Mouse (Mus musculus) hindbrain, embryonic 11.5 days (tissue): ENCODE data around the gene Epo. TPM values are rescaled to one million over a fixed set of nuclear protein-coding genes. Genes with fewer than 3 reads are reported as not detected.
A peak's percentile ranks its signal among the peaks of the same experiment; 100 is the strongest.

Source experiments
- ATAC-seq: fragments of 200-750 bp; cut with Nextera tagmentation; 2 replicates; pipeline ENCODE4 v1.8.0; 2017; ENCODE audit warnings: mild to moderate bottlenecking, moderate TSS enrichment, moderate library complexity; ENCODE audit not compliant: low FRiP score
- DNase-seq: peaks from one replicate; pipeline ENCODE4 v3.0.0-alpha.2; 2015; ENCODE audit warnings: low spot score
- H3K27ac ChIP-seq: fragments of 300-500 bp; sonication (generic); 2 replicates; pipeline ENCODE4 v1.5.1; 2014; ENCODE audit warnings: mild to moderate bottlenecking, low read depth, low read length
- H3K27me3 ChIP-seq: fragments of 300-500 bp; sonication (generic); 2 replicates; pipeline ENCODE4 v1.6.1; 2014; ENCODE audit warnings: mild to moderate bottlenecking, low read length, moderate library complexity, mixed read lengths; ENCODE audit not compliant: control insufficient read depth, insufficient read depth
- H3K36me3 ChIP-seq: fragments of 300-500 bp; sonication (generic); 2 replicates; pipeline ENCODE4 v1.6.1; 2014; ENCODE audit warnings: mild to moderate bottlenecking, low read length, moderate library complexity, mixed read lengths; ENCODE audit not compliant: control insufficient read depth, insufficient read depth
- H3K4me1 ChIP-seq: fragments of 300-500 bp; sonication (generic); replicated peaks from 2 replicates; pipeline ENCODE4 v1.6.1; 2014; ENCODE audit warnings: low read length, mixed read lengths; ENCODE audit not compliant: control insufficient read depth, insufficient read depth
- H3K4me2 ChIP-seq: fragments of 300-500 bp; sonication (generic); replicated peaks from 2 replicates; pipeline ENCODE4 v1.6.1; 2014; ENCODE audit warnings: mild to moderate bottlenecking, low read depth, low read length
- H3K4me3 ChIP-seq: fragments of 300-500 bp; sonication (generic); 2 replicates; pipeline ENCODE4 v1.5.1; 2014; ENCODE audit warnings: low read depth, low read length
- H3K9ac ChIP-seq: fragments of 300-500 bp; sonication (generic); 2 replicates; pipeline ENCODE4 v1.6.1; 2014; ENCODE audit warnings: low read depth, low read length
- H3K9me3 ChIP-seq: fragments of 300-500 bp; sonication (generic); 2 replicates; pipeline ENCODE4 v1.6.1; 2016; ENCODE audit warnings: low read length; ENCODE audit not compliant: control insufficient read depth
- WGBS: fragments of 180-500 bp; shearing (Covaris S2); extraction: QIAGEN DNeasy Blood & Tissue Kit; methylation state at CpG from one replicate; pipeline ENCODE4 v1.1.7; 2014; 5-methylcytosine and 5-hydroxymethylcytosine counted together
- polyA plus RNA-seq: library from polyadenylated mRNA; unstranded; fragments of >200 nt; fragmentation: Nextera tagmentation; extraction: Ambion mirVana; gene quantifications from 2 replicates; pipeline ENCODE4 v1.2.1, GENCODE M21; 2014

The Epo gene
- polyA plus RNA-seq, 1 experiment from 2014 or later, result 1.1 TPM

GRCm38 (mm10) chr5:137510014-137510501 is 23.0 kb downstream of the Epo start:
- ATAC-seq (peak; percentile 75), DNase-seq (peak; percentile 80)
- peak overlapping the region; percentile 99 for H3K9ac ChIP-seq
- WGBS, result 2% methylated on average over 36 of the region's 52 CpGs
- no peaks in the 10 kb centered on the region for H3K27me3 ChIP-seq
- H3K9me3 ChIP-seq, result no peaks in the 10 kb centered on the region
- H3K27ac ChIP-seq, result peak overlapping the region; percentile 85
- H3K4me3 ChIP-seq, result peak overlapping the region; percentile 99
- peaks cover 13% of the 10 kb centered on the region; the same call in 1 of the 2 replicates for H3K4me1 ChIP-seq
- peak overlapping the region; percentile 29 for H3K4me2 ChIP-seq
- H3K36me3 ChIP-seq, result no peaks in the 10 kb centered on the region

- no peak overlapping the region for H3K4me2 ChIP-seq
Observed at GRCm38 (mm10) chr5:137504041-137504440, 29.0 kb downstream of the Epo start.

GRCm38 (mm10) chr5:137502667-137503110 is 30.4 kb downstream of the Epo start:
- no peaks in the 10 kb centered on the region for H3K27me3 ChIP-seq
- no peaks in the 10 kb centered on the region; the same call in 1 of the 2 replicates for H3K4me1 ChIP-seq
- peak overlapping the region; percentile 92; the same call in 1 of the 2 replicates for H3K27ac ChIP-seq
- DNase-seq, result peak; percentile 89
- no peaks in the 10 kb centered on the region for H3K9me3 ChIP-seq
- WGBS, result under 1% methylated on average over 29 of the region's 30 CpGs
- H3K4me2 ChIP-seq, result peak overlapping the region; percentile 45
- no peaks in the 10 kb centered on the region for H3K36me3 ChIP-seq
- peak; percentile 83 for ATAC-seq
- H3K9ac ChIP-seq, result peak overlapping the region; percentile 31
- peak overlapping the region; percentile 62 for H3K4me3 ChIP-seq

More at GRCm38 (mm10) chr5:137504041-137504440, 29.0 kb downstream of the Epo start:
- DNase-seq (no peak), ATAC-seq (no peak)
- Histone ChIP-seq H3K27me3 (no peaks in the 10 kb centered on the region), H3K9me3 (no peaks in the 10 kb centered on the region), H3K9ac (no peak overlapping the region), H3K36me3 (no peaks in the 10 kb centered on the region), H3K4me3 (no peak overlapping the region), H3K4me1 (no peaks in the 10 kb centered on the region; the same call in 1 of the 2 replicates), H3K27ac (no peak overlapping the region)
- 86% methylated on average over 6 of the region's 6 CpGs for WGBS

GRCm38 (mm10) chr5:137501709-137502666 is 31.1 kb downstream of the Epo start, which contains the start of gene Pop7:
Pop7 (minus strand) TSS chr5:137502518.
- H3K4me2 ChIP-seq, result peak within 1 kb of the TSS; percentile 57
- H3K9me3 ChIP-seq, result no peaks in the 10 kb centered on the region
- no peaks in the 10 kb centered on the region for H3K36me3 ChIP-seq
- peak; percentile 100 for DNase-seq
- peak within 1 kb of the TSS; percentile 62 for H3K4me3 ChIP-seq
- H3K4me1 ChIP-seq, result no peaks in the 10 kb centered on the region; the same call in 1 of the 2 replicates
- peak within 1 kb of the TSS; percentile 81 for H3K9ac ChIP-seq
- ATAC-seq, result peak; percentile 96
- 3% methylated on average over 64 of the region's 64 CpGs for WGBS
- H3K27me3 ChIP-seq, result no peaks in the 10 kb centered on the region
- peak within 1 kb of the TSS; percentile 92 for H3K27ac ChIP-seq

GRCm38 (mm10) chr5:137500186-137500585 is 32.9 kb downstream of the Epo start:
- Histone ChIP-seq H3K9ac (no peak overlapping the region), H3K36me3 (no peaks in the 10 kb centered on the region), H3K4me1 (no peaks in the 10 kb centered on the region; the same call in 1 of the 2 replicates), H3K4me2 (no peak overlapping the region), H3K27me3 (no peaks in the 10 kb centered on the region), H3K27ac (no peak overlapping the region), H3K4me3 (no peak overlapping the region), H3K9me3 (no peaks in the 10 kb centered on the region)
- DNase-seq, result no peak
- ATAC-seq, result no peak
- whole genome bisulfite sequencing, result 92% methylated on average over 7 of the region's 7 CpGs

GRCm38 (mm10) chr5:137493831-137494230 is 39.2 kb downstream of the Epo start:
- 78% methylated on average over 13 of the region's 13 CpGs for WGBS
- H3K4me1 ChIP-seq, result no peaks in the 10 kb centered on the region
- DNase-seq, result no peak
- no peak for ATAC-seq
- H3K36me3 ChIP-seq, result no peaks in the 10 kb centered on the region
- no peak overlapping the region for H3K4me3 ChIP-seq
- no peak overlapping the region for H3K27ac ChIP-seq
- H3K9ac ChIP-seq, result no peak overlapping the region
- no peaks in the 10 kb centered on the region for H3K27me3 ChIP-seq
- no peaks in the 10 kb centered on the region for H3K9me3 ChIP-seq
- no peak overlapping the region for H3K4me2 ChIP-seq

GRCm38 (mm10) chr5:137491559-137491958 is 41.5 kb downstream of the Epo start:
- Histone ChIP-seq H3K4me3 (no peak overlapping the region), H3K27ac (no peak overlapping the region), H3K27me3 (no peaks in the 10 kb centered on the region), H3K4me2 (no peak overlapping the region), H3K4me1 (no peaks in the 10 kb centered on the region), H3K9me3 (no peaks in the 10 kb centered on the region), H3K9ac (no peak overlapping the region), H3K36me3 (no peaks in the 10 kb centered on the region)
- ATAC-seq (no peak), DNase-seq (no peak)
- WGBS, result 68% methylated on average over 4 of the region's 4 CpGs

- WGBS, result 87% methylated on average over 7 of the region's 7 CpGs
- Histone ChIP-seq H3K9me3 (no peaks in the 10 kb centered on the region), H3K4me2 (no peak overlapping the region), H3K9ac (no peak overlapping the region), H3K4me1 (no peaks in the 10 kb centered on the region), H3K36me3 (no peaks in the 10 kb centered on the region), H3K4me3 (no peak overlapping the region), H3K27ac (no peak overlapping the region), H3K27me3 (no peaks in the 10 kb centered on the region)
- ATAC-seq (no peak), DNase-seq (peak; percentile 25)
Observed at GRCm38 (mm10) chr5:137487616-137488015, 45.4 kb downstream of the Epo start.
